Mouse (Mus musculus): ENCODE measurements around the gene Tmem253. TPM values are rescaled to one million over a fixed set of nuclear protein-coding genes. Genes with fewer than 3 reads are reported as not detected.
A peak's percentile ranks its signal among the peaks of the same experiment; 100 is the strongest.

The Tmem253 gene
- polyA plus RNA-seq, 1 experiment = 0.34 TPM

DNA sequence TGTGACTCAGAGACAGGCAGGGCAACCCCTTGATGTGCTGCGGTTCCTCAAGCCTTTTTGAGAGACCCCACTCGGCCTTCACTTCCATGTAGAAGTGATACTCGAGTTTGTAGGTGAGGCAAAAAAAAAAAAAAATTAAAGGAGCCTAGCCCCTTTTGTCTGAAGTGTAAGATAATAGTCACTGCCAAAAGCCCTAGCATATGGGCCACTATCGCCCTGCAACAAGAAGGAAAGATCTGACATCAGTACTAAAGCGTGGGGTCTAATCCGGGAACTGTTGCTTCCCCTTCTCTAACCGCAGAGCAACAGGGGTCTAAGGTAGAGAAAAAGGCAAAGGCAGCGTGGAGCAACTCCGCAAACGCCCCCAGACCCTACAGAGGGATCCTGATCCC is 31.6 kb upstream of the Tmem253 start:
- Histone ChIP-seq H3K79me2 (ENCODE audit: control insufficient read depth, insufficient read depth) (peaks cover 10% of the 10 kb centered on the region), H3K4me3 (peak overlapping the region; percentile 79), H3ac (ENCODE audit: control insufficient read depth, insufficient read length) (peak overlapping the region; percentile 93), H3K4me2 (ENCODE audit: low read depth) (peak overlapping the region; percentile 77), H3K36me3 (ENCODE audit: control insufficient read depth, insufficient read depth) (no peaks in the 10 kb centered on the region), H3K27me3 (ENCODE audit: control insufficient read depth, insufficient read depth, insufficient read length) (no peaks in the 10 kb centered on the region)
- no peak for TF ChIP-seq MYOG (IDR thresholded peaks at IDR 0.05; ENCODE audit: control insufficient read depth in 1 of 3, insufficient read depth in 1 of 3, insufficient read length in 2 of 3, low read depth in 2 of 3)
- no peak for TF ChIP-seq POLR2AphosphoS2 (IDR thresholded peaks at IDR 0.05; ENCODE audit: insufficient read length, low read depth)
- no peak for TF ChIP-seq REST (IDR thresholded peaks at IDR 0.05; ENCODE audit: insufficient read depth, insufficient read length)
- no peak for TF ChIP-seq POLR2A (IDR thresholded peaks at IDR 0.05; ENCODE audit: insufficient read length, low read depth)
- no peak for TF ChIP-seq MAX (IDR thresholded peaks at IDR 0.05; ENCODE audit: low read depth)
- TF ChIP-seq SRF (IDR thresholded peaks at IDR 0.05; ENCODE audit: control insufficient read depth, insufficient read length, low read depth) = no peak
- TF ChIP-seq E2F4 (IDR thresholded peaks at IDR 0.05; ENCODE audit: insufficient read depth) = no peak
- no peak for TF ChIP-seq CEBPB (IDR thresholded peaks at IDR 0.05; ENCODE audit: insufficient read depth, poor library complexity, severe bottlenecking)
- TF ChIP-seq MYOD1 (IDR thresholded peaks at IDR 0.05; ENCODE audit: control insufficient read depth in 1 of 3, insufficient read length in 2 of 3, low read depth in 2 of 3) = no peak
- no peak for TF ChIP-seq TCF3 (IDR thresholded peaks at IDR 0.05; ENCODE audit: insufficient read length, low read depth)
- TF ChIP-seq USF1 (IDR thresholded peaks at IDR 0.05; ENCODE audit: low read depth) = no peak
- no peak for TF ChIP-seq TCF12 (IDR thresholded peaks at IDR 0.05; ENCODE audit: insufficient read depth, poor library complexity, severe bottlenecking)

- H3K4me2 ChIP-seq (ENCODE audit: low read depth) = peak within 1 kb of the TSS; percentile 100
- peaks cover 10% of the 10 kb centered on the region for H3K79me2 ChIP-seq (ENCODE audit: control insufficient read depth, insufficient read depth)
- H3ac ChIP-seq (ENCODE audit: control insufficient read depth, insufficient read length) = peak within 1 kb of the TSS; percentile 93
- H3K27me3 ChIP-seq (ENCODE audit: control insufficient read depth, insufficient read depth, insufficient read length) = no peaks in the 10 kb centered on the region
- peak within 1 kb of the TSS; percentile 79 for H3K4me3 ChIP-seq
- TF ChIP-seq CEBPB (IDR thresholded peaks at IDR 0.05; ENCODE audit: insufficient read depth, poor library complexity, severe bottlenecking) (no peak), E2F4 (IDR thresholded peaks at IDR 0.05; ENCODE audit: insufficient read depth) (no peak), USF1 (IDR thresholded peaks at IDR 0.05; ENCODE audit: low read depth) (no peak), TCF12 (IDR thresholded peaks at IDR 0.05; ENCODE audit: insufficient read depth, poor library complexity, severe bottlenecking) (no peak), SRF (IDR thresholded peaks at IDR 0.05; ENCODE audit: control insufficient read depth, insufficient read length, low read depth) (no peak), MYOG (IDR thresholded peaks at IDR 0.05; ENCODE audit: control insufficient read depth in 1 of 3, insufficient read depth in 1 of 3, insufficient read length in 2 of 3, low read depth in 2 of 3) (peak in 1 of 3 experiments; percentile 38), TCF3 (IDR thresholded peaks at IDR 0.05; ENCODE audit: insufficient read length, low read depth) (no peak), MAX (IDR thresholded peaks at IDR 0.05; ENCODE audit: low read depth) (no peak), POLR2A (IDR thresholded peaks at IDR 0.05; ENCODE audit: insufficient read length, low read depth) (peak; percentile 65), POLR2AphosphoS2 (IDR thresholded peaks at IDR 0.05; ENCODE audit: insufficient read length, low read depth) (peak; percentile 52), MYOD1 (IDR thresholded peaks at IDR 0.05; ENCODE audit: control insufficient read depth in 1 of 3, insufficient read length in 2 of 3, low read depth in 2 of 3) (peak in 1 of 3 experiments; percentile 5), REST (IDR thresholded peaks at IDR 0.05; ENCODE audit: insufficient read depth, insufficient read length) (no peak)
- no peaks in the 10 kb centered on the region for H3K36me3 ChIP-seq (ENCODE audit: control insufficient read depth, insufficient read depth)
These were observed 30.9 kb upstream of the Tmem253 start, which contains the start of gene Arhgef40 for GRCm38 (mm10) chr14:51984247-51985231. Gene Arhgef40 (plus strand): TSS chr14:51984719.

DNA sequence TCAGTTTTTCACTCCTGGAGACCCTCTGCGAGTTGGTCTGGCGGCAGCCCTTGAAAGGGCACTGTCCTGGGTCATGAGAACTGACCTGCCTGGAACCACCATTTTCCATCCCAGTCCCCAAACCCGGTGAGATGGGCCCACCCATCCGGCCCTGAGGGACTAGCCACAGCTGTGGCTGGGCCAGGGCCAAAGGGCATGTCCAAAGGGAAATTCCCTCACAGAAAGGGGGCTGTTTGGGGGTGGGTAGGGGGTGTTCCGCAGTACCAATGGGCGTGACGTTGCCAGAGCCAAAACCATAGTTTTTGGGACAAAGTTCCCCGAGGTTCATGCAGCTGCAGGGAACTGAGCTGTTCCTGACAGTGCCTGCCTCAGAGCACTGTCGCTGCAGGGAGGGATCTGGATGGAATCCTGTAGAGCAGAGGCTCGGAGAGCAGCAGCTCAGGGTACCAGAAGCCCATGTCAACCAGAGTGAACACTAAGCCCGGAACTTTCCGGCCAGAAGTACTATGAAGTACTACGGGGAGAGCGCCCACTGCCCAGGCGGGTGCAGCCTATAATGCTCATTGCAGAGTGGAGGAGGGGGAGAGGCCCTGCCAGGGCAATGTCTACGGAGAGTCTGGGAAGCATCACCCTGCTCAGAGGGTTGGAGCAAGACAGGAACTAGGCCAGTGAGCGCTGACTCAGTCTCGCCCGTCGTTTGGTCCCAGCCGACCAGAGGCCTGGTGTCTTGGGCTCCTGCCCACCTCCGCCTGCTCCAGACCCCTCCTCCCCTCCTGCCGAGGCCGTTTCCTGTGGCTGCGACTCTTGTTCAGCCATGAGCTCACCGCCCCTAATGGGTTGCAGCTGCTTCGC is 29.9 kb upstream of the Tmem253 start:
- peak overlapping the region; percentile 93 for H3ac ChIP-seq (ENCODE audit: control insufficient read depth, insufficient read length)
- H3K79me2 ChIP-seq (ENCODE audit: control insufficient read depth, insufficient read depth) = peaks cover 10% of the 10 kb centered on the region
- peak overlapping the region; percentile 100 for H3K4me2 ChIP-seq (ENCODE audit: low read depth)
- TF ChIP-seq TCF3 (IDR thresholded peaks at IDR 0.05; ENCODE audit: insufficient read length, low read depth) (no peak), CEBPB (IDR thresholded peaks at IDR 0.05; ENCODE audit: insufficient read depth, poor library complexity, severe bottlenecking) (no peak), MYOD1 (IDR thresholded peaks at IDR 0.05; ENCODE audit: control insufficient read depth in 1 of 3, insufficient read length in 2 of 3, low read depth in 2 of 3) (peak in 2 of 3 experiments; percentile 82), REST (IDR thresholded peaks at IDR 0.05; ENCODE audit: insufficient read depth, insufficient read length) (no peak), POLR2A (IDR thresholded peaks at IDR 0.05; ENCODE audit: insufficient read length, low read depth) (peak; percentile 62), POLR2AphosphoS2 (IDR thresholded peaks at IDR 0.05; ENCODE audit: insufficient read length, low read depth) (peak; percentile 84), MAX (IDR thresholded peaks at IDR 0.05; ENCODE audit: low read depth) (no peak), TCF12 (IDR thresholded peaks at IDR 0.05; ENCODE audit: insufficient read depth, poor library complexity, severe bottlenecking) (no peak), SRF (IDR thresholded peaks at IDR 0.05; ENCODE audit: control insufficient read depth, insufficient read length, low read depth) (no peak), E2F4 (IDR thresholded peaks at IDR 0.05; ENCODE audit: insufficient read depth) (no peak), MYOG (IDR thresholded peaks at IDR 0.05; ENCODE audit: control insufficient read depth in 1 of 3, insufficient read depth in 1 of 3, insufficient read length in 2 of 3, low read depth in 2 of 3) (peak; percentile 36 to 80 (median 54)), USF1 (IDR thresholded peaks at IDR 0.05; ENCODE audit: low read depth) (no peak)
- H3K4me3 ChIP-seq = peak overlapping the region; percentile 79
- no peaks in the 10 kb centered on the region for H3K36me3 ChIP-seq (ENCODE audit: control insufficient read depth, insufficient read depth)
- H3K27me3 ChIP-seq (ENCODE audit: control insufficient read depth, insufficient read depth, insufficient read length) = no peaks in the 10 kb centered on the region

DNA sequence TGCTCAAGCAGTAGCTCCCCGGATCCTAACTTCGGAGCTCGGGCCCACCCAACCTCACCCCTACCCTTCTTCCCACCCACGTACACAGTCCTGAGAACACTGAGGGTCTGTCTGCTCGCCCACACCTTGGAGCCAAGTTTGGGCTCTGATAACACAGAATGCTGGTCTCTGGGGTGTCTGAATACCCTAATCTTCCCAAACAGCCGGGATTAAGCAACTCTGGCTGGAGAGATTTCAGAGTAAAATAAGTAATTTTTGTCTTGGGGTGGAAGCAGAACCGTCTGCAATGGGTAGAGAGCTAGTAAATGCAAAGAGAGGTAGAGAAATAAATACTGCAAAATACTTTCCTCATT is 29.3 kb upstream of the Tmem253 start:
- Histone ChIP-seq H3K4me3 (peak overlapping the region; percentile 79), H3K79me2 (ENCODE audit: control insufficient read depth, insufficient read depth) (peaks cover 10% of the 10 kb centered on the region), H3K27me3 (ENCODE audit: control insufficient read depth, insufficient read depth, insufficient read length) (no peaks in the 10 kb centered on the region), H3ac (ENCODE audit: control insufficient read depth, insufficient read length) (peak overlapping the region; percentile 93), H3K36me3 (ENCODE audit: control insufficient read depth, insufficient read depth) (no peaks in the 10 kb centered on the region), H3K4me2 (ENCODE audit: low read depth) (peak overlapping the region; percentile 100)
- TF ChIP-seq POLR2AphosphoS2 (IDR thresholded peaks at IDR 0.05; ENCODE audit: insufficient read length, low read depth) (no peak), CEBPB (IDR thresholded peaks at IDR 0.05; ENCODE audit: insufficient read depth, poor library complexity, severe bottlenecking) (peak; percentile 52; the same call in 1 of the 2 replicates)
